Mouse (Mus musculus) forelimb bud, embryonic 11.5 days (tissue): Measurements from ENCODE around the gene Dapp1.

ENCODE experiments used
- DNase-seq: peaks from one replicate; pipeline ENCODE4 v3.0.0-alpha.2; 2012; ENCODE audit warnings: low read depth, low spot score

Dapp1 gene

DNA sequence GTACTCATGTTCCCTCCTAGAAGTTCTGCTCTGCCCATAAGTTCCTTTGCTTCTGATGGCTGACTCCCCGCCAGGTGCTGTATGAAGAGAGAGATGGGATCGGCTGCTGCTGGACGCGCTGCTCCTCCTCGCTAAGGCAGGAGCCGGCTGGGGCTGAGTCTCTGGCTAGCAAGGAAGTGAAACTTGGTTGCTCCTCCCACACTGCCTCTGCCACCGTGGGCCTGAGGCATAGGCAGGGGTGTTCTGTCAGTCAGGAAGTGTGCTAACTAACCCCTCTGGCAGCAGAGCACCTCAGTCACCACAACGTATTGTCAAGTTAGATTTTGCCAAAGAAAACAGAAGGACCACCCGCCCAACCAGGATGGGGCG, at the start of gene Dapp1:
Gene Dapp1 (minus strand): TSS at position 164 of the 369 bp plus-strand sequence.
- peak; percentile 45 for DNase-seq

- DNase-seq, result no peak
Observed at GRCm38 (mm10) chr3:138030563-138030962, 49.2 kb upstream of the Dapp1 start.

GRCm38 (mm10) chr3:138029351-138029750, 48.0 kb upstream of the Dapp1 start:
- no peak for DNase-seq

DNA sequence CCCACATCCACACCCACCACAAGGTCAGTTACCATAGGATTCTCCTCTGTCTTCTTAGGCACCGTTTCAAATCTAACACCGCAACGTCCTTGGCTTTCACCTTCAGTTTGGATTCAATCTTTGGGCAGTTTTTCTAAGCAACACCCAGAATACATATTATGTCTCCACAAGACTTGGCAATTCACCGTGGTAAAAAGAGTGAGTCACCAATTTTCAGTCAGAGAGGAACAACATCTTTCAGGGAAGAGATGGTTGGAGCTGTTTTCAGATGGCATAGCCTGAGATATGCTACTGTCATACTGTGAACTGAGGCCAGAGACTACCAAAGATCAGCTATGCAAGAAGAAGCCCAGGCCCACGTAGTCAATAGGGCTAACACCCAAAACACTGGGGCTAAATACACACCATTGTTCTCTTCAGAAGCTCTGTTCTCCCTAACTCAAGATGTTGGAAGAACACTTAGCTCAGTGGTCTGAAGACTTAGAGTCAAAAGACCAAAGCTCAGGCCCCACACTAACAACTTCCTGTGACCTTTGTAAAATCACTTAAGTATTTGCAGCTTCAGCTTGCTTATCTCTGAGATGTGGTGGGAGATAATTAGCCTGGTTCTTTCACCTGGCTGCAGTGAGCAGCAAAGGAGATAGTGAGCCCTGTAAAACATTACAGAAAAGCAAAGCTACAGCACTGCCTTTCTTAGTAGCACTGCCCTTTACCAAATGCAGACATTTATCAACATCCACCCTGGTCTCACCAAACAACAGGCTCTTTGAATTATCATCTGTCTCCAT, 46.4 kb upstream of the Dapp1 start:
- no peak for DNase-seq

GRCm38 (mm10) chr3:138026286-138026685, 44.9 kb upstream of the Dapp1 start:
- DNase-seq, result no peak

DNA sequence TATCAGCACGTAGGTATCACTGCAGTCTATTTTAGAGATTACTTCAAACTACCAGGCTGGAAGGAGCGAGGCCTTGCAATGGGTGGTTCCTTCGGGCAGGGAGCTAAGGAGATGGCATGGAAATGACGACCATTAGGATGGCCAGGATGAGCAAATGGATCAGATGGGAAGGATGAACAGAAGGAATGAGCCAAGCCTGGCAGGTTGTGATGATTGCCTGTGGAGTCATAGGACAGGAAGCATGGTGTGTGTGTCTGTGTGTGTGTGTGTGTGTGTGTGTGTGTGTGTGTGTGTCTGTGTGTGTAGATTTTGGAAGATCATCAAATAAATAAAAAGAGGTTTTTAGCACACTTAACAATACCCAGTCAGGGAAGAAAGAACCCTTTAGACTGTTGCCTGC, 41.3 kb upstream of the Dapp1 start:
- DNase-seq, result no peak

DNA sequence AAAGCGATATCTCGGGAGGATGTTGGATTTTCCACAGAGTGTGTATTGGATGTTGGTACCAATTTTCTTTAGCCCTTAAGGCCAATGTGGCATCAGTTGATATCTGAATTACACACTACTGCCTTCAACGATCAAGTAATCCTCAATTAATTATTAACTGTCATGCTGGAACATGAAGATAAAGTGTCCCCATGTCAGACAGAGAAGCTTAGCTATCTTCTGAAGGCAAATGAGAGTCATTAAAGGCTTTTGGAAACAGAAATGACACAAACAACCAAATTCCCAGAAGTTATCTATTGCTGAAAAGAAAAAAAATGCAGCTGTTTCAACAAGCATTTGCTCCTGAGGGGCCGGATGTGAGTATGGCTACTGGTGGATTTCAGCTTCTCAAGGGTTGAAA, 40.7 kb upstream of the Dapp1 start:
- no peak for DNase-seq

GRCm38 (mm10) chr3:138016810-138017209, 35.5 kb upstream of the Dapp1 start:
- DNase-seq, result no peak

DNA sequence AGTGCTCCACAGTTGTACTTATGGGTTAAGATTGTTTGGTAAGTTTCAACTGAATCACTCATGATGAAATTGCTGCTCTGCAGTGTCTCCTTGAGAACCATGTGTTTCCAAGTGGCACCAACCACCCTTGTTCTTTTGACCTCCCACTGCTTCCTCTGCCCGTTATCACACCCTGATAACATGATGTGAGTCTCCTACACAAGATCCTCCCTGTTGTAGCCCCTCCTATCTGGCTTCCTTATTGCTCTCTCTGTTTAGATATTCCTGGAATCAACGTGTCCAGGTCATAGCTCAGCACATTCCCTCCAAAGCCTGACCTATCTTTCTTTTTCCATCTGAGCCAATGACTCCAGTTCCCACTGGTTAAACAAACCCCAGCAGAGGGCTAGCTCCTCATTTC, 33.4 kb upstream of the Dapp1 start:
- no peak for DNase-seq

- DNase-seq, result no peak
Observed at GRCm38 (mm10) chr3:138012351-138012750, 31.0 kb upstream of the Dapp1 start.

DNA sequence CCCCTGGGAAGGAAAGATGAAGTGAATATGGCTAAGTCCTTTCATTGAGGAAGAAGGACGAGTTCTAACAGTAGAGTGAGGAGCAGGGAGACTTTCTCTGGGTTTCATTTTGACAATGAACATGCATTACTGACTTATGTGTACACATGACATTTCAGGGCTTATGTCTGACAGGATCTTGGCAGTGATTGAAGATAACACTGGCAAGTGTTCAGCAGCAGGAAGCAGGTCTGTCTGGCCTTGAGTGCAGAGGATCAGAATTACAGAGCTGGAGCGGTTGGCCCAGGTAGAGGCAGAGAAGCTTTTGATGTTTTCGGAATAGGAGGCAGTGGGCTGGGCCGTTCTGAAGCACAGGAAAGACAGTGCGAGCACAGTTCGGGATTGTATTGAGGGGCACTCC, 26.8 kb upstream of the Dapp1 start:
- DNase-seq, result no peak

DNA sequence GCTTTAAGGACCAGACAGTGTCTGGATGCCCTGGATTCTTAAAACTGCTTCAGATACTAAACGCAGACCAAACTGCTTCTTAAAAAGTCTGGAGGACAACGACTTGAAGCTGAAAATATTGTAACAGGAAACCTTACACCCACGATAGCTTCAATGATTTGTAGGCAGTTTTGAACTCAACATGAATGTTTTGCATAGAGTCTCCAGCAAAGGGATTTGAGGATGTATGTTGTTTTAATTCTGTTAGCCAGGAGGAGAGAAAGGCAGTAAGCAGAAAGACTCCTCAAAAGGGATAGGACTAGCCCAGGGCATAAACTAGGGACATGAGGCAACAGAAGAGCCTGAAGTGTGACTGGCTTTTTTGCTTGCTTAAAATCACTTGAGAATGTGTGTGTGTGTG, 25.6 kb upstream of the Dapp1 start:
- DNase-seq, result no peak

DNA sequence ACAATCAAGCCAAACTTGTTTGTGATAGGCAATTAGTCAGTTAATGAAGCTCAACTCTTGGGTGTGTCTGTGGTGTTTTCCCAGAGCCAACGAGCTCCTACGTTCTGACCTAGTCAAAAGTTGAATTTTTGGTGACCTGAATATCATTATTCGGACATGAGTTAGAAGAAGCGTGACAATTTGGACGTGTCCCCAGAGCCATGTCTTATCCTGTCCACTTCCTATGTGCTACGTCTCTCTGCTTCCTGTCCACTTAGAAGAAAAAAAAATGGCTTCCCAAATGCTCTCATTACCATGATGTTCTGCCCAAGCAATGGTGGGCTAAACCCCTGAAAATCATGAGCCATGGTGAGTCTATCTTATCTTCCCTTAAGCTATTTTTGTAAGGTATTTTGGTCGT, 21.9 kb upstream of the Dapp1 start:
- DNase-seq, result no peak

DNA sequence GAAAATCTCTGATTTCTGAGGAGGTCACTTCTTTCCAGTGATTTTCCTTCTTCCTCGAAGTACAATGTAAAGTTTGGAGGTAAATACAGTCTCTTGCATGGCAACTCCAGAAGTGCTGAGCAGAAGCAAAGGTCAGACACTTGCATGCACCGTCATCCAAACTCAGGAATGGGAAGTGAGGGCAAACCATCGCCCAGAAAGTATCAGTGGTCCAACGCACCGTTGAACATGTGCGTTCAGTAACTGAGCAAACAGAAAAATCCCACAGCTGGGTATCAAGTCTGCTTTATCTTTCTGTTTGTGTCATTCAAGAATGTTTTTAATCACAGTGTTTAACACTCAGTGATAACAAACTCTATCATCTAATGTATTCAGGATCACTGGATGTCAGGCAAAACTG, 21.2 kb upstream of the Dapp1 start:
- no peak for DNase-seq

GRCm38 (mm10) chr3:138001865-138002264, 20.5 kb upstream of the Dapp1 start:
- DNase-seq, result no peak

DNA sequence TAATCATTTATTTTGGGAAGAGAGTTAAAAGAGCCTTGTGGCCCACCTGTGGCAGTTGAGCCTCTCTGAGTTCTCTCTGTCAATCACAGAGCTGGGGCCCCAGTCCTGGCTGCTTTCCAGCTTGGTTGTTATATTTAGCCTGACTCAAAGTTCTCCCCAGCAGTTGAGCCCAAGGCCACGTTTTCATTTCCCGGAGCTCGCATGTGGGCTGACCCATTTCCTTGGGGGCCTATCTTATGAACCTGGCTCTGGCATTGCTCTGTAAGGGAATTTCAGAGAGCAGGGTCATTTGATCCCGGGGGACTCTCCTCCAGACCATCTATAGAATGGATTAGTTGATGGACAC, 19.4 kb upstream of the Dapp1 start:
- no peak for DNase-seq

GRCm38 (mm10) chr3:138000062-138000723, 18.8 kb upstream of the Dapp1 start:
- no peak for DNase-seq

- DNase-seq, result no peak
Observed at GRCm38 (mm10) chr3:137999224-137999790, 18.0 kb upstream of the Dapp1 start.

GRCm38 (mm10) chr3:137998491-137999223, 17.3 kb upstream of the Dapp1 start:
- no peak for DNase-seq

- DNase-seq, result no peak
Observed at GRCm38 (mm10) chr3:137995486-137995885, 14.1 kb upstream of the Dapp1 start.

GRCm38 (mm10) chr3:137994196-137994595, 12.9 kb upstream of the Dapp1 start:
- no peak for DNase-seq

DNA sequence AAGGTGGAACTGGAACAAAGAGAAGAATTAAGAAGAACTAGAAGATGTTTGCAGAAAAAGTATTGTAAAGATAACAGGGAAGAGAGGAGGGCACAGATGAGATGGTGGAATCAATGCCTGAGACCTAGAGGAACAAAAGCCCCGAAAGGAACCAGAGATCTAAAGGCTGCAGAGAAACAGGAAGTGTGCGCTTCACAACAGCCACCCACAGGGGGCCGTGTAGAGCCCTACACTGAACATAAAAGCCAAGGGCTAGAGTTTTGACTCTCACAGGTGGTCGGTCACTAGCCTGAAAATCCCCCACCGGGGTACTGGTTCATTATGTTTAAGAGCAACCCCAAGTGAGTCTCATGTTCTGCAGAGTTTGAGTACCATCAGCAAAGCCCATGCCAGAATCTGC, 11.0 kb upstream of the Dapp1 start:
- DNase-seq, result no peak
